Mouse (Mus musculus): ENCODE measurements at regions not wholly inside any gene's neighbourhood (a gene's known extent, or its start where the extent isn't known, plus 50 kb on each side); places are given as distances from the start of the nearest gene placed in this dataset.
A peak's percentile ranks its signal among the peaks of the same experiment; 100 is the strongest.
"Not testable (repeated sequence)": the region's sequence is repeated elsewhere in the genome, so short reads cannot be mapped to it uniquely, and the experiment has no call there.

- Histone ChIP-seq H3K4me2 (ENCODE audit: low read length) (no peak overlapping the region), H3K4me3 (ENCODE audit: control insufficient read depth in 1 of 2, insufficient read depth in 1 of 2, low read depth in 1 of 2, low read length in 2 of 2) (no peak overlapping the region), H3K36me3 (ENCODE audit: control insufficient read depth, insufficient read depth, low read length) (no peaks in the 10 kb centered on the region), H3K9me3 (ENCODE audit: control insufficient read depth, low read length) (no peaks in the 10 kb centered on the region), H3K27ac (replicated peaks in 1 of 2; ENCODE audit: control insufficient read depth in 1 of 2, insufficient read depth in 1 of 2, low read depth in 2 of 2, low read length in 2 of 2) (peak overlapping the region; percentile 24 to 27; a peak in 1 of 4 replicates), H3K4me1 (ENCODE audit: control insufficient read depth in 2 of 2, insufficient read depth in 2 of 2, low read length in 2 of 2) (peaks cover 0 to 10% of the 10 kb centered on the region in 2 experiments; a peak in 1 of 4 replicates), H3K9ac (ENCODE audit: low read length) (no peak overlapping the region), H3K27me3 (ENCODE audit: control insufficient read depth, insufficient read depth, low read length) (no peaks in the 10 kb centered on the region)
- peak; percentile 59; the same call in 1 of the 2 replicates for ATAC-seq (ENCODE audit: insufficient number of reproducible peaks, insufficient read depth, low FRiP score, low read depth)
- WGBS, result 51% methylated on average over 6 of the region's 6 CpGs
Observed at GRCm38 (mm10) chrX:19903962-19904930, 155.1 kb upstream of the Chst7 start.

GRCm38 (mm10) chrX:19906646-19907371 is 152.6 kb upstream of the Chst7 start:
- no peak overlapping the region for H3K4me2 ChIP-seq (ENCODE audit: low read length)
- H3K9me3 ChIP-seq (ENCODE audit: control insufficient read depth, low read length), result no peaks in the 10 kb centered on the region
- no peak for ATAC-seq (ENCODE audit: insufficient number of reproducible peaks, insufficient read depth, low FRiP score, low read depth)
- no peak overlapping the region for H3K27ac ChIP-seq (replicated peaks in 1 of 2; ENCODE audit: control insufficient read depth in 1 of 2, insufficient read depth in 1 of 2, low read depth in 2 of 2, low read length in 2 of 2)
- no peak overlapping the region for H3K9ac ChIP-seq (ENCODE audit: low read length)
- H3K4me1 ChIP-seq (ENCODE audit: control insufficient read depth in 2 of 2, insufficient read depth in 2 of 2, low read length in 2 of 2), result peaks cover 0 to 10% of the 10 kb centered on the region in 2 experiments; a peak in 1 of 4 replicates
- H3K36me3 ChIP-seq (ENCODE audit: control insufficient read depth, insufficient read depth, low read length), result no peaks in the 10 kb centered on the region
- no peaks in the 10 kb centered on the region for H3K27me3 ChIP-seq (ENCODE audit: control insufficient read depth, insufficient read depth, low read length)
- H3K4me3 ChIP-seq (ENCODE audit: control insufficient read depth in 1 of 2, insufficient read depth in 1 of 2, low read depth in 1 of 2, low read length in 2 of 2), result no peak overlapping the region

- H3K36me3 ChIP-seq (ENCODE audit: control insufficient read depth, insufficient read depth, low read length), result no peaks in the 10 kb centered on the region
- H3K4me3 ChIP-seq (ENCODE audit: control insufficient read depth in 1 of 2, insufficient read depth in 1 of 2, low read depth in 1 of 2, low read length in 2 of 2), result no peak overlapping the region
- no peak overlapping the region for H3K4me2 ChIP-seq (ENCODE audit: low read length)
- WGBS, result 65% methylated on average over 1 of the region's 1 CpGs
- no peak for ATAC-seq (ENCODE audit: insufficient number of reproducible peaks, insufficient read depth, low FRiP score, low read depth)
- no peaks in the 10 kb centered on the region for H3K4me1 ChIP-seq (ENCODE audit: control insufficient read depth in 2 of 2, insufficient read depth in 2 of 2, low read length in 2 of 2)
- H3K9ac ChIP-seq (ENCODE audit: low read length), result no peak overlapping the region
- no peaks in the 10 kb centered on the region for H3K9me3 ChIP-seq (ENCODE audit: control insufficient read depth, low read length)
- no peak overlapping the region for H3K27ac ChIP-seq (replicated peaks in 1 of 2; ENCODE audit: control insufficient read depth in 1 of 2, insufficient read depth in 1 of 2, low read depth in 2 of 2, low read length in 2 of 2)
- H3K27me3 ChIP-seq (ENCODE audit: control insufficient read depth, insufficient read depth, low read length), result no peaks in the 10 kb centered on the region
Observed at GRCm38 (mm10) chrX:19917001-19917400, 142.4 kb upstream of the Chst7 start.

- H3K4me2 ChIP-seq (ENCODE audit: low read length); H3K4me1 ChIP-seq (ENCODE audit: control insufficient read depth in 2 of 2, insufficient read depth in 2 of 2, low read length in 2 of 2); H3K27me3 ChIP-seq (ENCODE audit: control insufficient read depth, insufficient read depth, low read length); H3K4me3 ChIP-seq (ENCODE audit: control insufficient read depth in 1 of 2, insufficient read depth in 1 of 2, low read depth in 1 of 2, low read length in 2 of 2); H3K36me3 ChIP-seq (ENCODE audit: control insufficient read depth, insufficient read depth, low read length); ATAC-seq (ENCODE audit: insufficient number of reproducible peaks, insufficient read depth, low FRiP score, low read depth); H3K27ac ChIP-seq (replicated peaks in 1 of 2; ENCODE audit: control insufficient read depth in 1 of 2, insufficient read depth in 1 of 2, low read depth in 2 of 2, low read length in 2 of 2); H3K9me3 ChIP-seq (ENCODE audit: control insufficient read depth, low read length); H3K9ac ChIP-seq (ENCODE audit: low read length): not testable (repeated sequence)
- WGBS, result 63% methylated on average over 3 of the region's 3 CpGs
Observed at GRCm38 (mm10) chrX:19929376-19929775, 130.0 kb upstream of the Chst7 start.

GRCm38 (mm10) chrX:19929866-19930265 is 129.5 kb upstream of the Chst7 start:
- Histone ChIP-seq H3K4me2 (ENCODE audit: low read length) (no peak overlapping the region), H3K27me3 (ENCODE audit: control insufficient read depth, insufficient read depth, low read length) (no peaks in the 10 kb centered on the region), H3K27ac (replicated peaks in 1 of 2; ENCODE audit: control insufficient read depth in 1 of 2, insufficient read depth in 1 of 2, low read depth in 2 of 2, low read length in 2 of 2) (no peak overlapping the region), H3K36me3 (ENCODE audit: control insufficient read depth, insufficient read depth, low read length) (no peaks in the 10 kb centered on the region), H3K4me3 (ENCODE audit: control insufficient read depth in 1 of 2, insufficient read depth in 1 of 2, low read depth in 1 of 2, low read length in 2 of 2) (no peak overlapping the region), H3K9me3 (ENCODE audit: control insufficient read depth, low read length) (no peaks in the 10 kb centered on the region), H3K4me1 (ENCODE audit: control insufficient read depth in 2 of 2, insufficient read depth in 2 of 2, low read length in 2 of 2) (no peaks in the 10 kb centered on the region), H3K9ac (ENCODE audit: low read length) (no peak overlapping the region)
- no peak for ATAC-seq (ENCODE audit: insufficient number of reproducible peaks, insufficient read depth, low FRiP score, low read depth)
- WGBS, result 59% methylated on average over 3 of the region's 3 CpGs

- H3K4me1 ChIP-seq (ENCODE audit: control insufficient read depth in 2 of 2, insufficient read depth in 2 of 2, low read length in 2 of 2), result no peaks in the 10 kb centered on the region
- ATAC-seq (ENCODE audit: insufficient number of reproducible peaks, insufficient read depth, low FRiP score, low read depth), result no peak
- H3K9me3 ChIP-seq (ENCODE audit: control insufficient read depth, low read length), result no peaks in the 10 kb centered on the region
- no peak overlapping the region for H3K4me2 ChIP-seq (ENCODE audit: low read length)
- H3K4me3 ChIP-seq (ENCODE audit: control insufficient read depth in 1 of 2, insufficient read depth in 1 of 2, low read depth in 1 of 2, low read length in 2 of 2), result no peak overlapping the region
- no peak overlapping the region for H3K9ac ChIP-seq (ENCODE audit: low read length)
- H3K36me3 ChIP-seq (ENCODE audit: control insufficient read depth, insufficient read depth, low read length), result no peaks in the 10 kb centered on the region
- H3K27ac ChIP-seq (replicated peaks in 1 of 2; ENCODE audit: control insufficient read depth in 1 of 2, insufficient read depth in 1 of 2, low read depth in 2 of 2, low read length in 2 of 2), result no peak overlapping the region
- 75% methylated on average over 2 of the region's 2 CpGs for WGBS
- H3K27me3 ChIP-seq (ENCODE audit: control insufficient read depth, insufficient read depth, low read length), result no peaks in the 10 kb centered on the region
Observed at GRCm38 (mm10) chrX:19943305-19943704, 116.1 kb upstream of the Chst7 start.
